Mouse (Mus musculus) CH12.LX (cell line): ENCODE data around the gene 4933416C03Rik. TPM values are rescaled to one million over a fixed set of nuclear protein-coding genes. Genes with fewer than 3 reads are reported as not detected.

Experiments used
- DNase-seq: peaks from one replicate; pipeline ENCODE4 v3.0.0-alpha.2; 2013; ENCODE audit errors: extremely low read depth
- H3K27ac ChIP-seq: 2 replicates; pipeline ENCODE4 v1.5.1; 2012; ENCODE audit warnings: low read depth, mild to moderate bottlenecking, control low read depth, moderate library complexity; ENCODE audit not compliant: insufficient read depth
- H3K27me3 ChIP-seq: replicated peaks from 2 replicates; pipeline ENCODE3; 2012; ENCODE audit warnings: inconsistent platforms
- H3K36me3 ChIP-seq, 2 experiments: replicated peaks in 1 of 2; 2 replicates each; pipeline versions ENCODE3 to v1.6.1; 2012; ENCODE audit warnings: inconsistent platforms in 1 of 2, low read length in 1 of 2, mild to moderate bottlenecking in 1 of 2, mixed read lengths in 1 of 2, moderate library complexity in 1 of 2; ENCODE audit not compliant: control insufficient read depth in 1 of 2, insufficient read depth in 1 of 2
- H3K4me1 ChIP-seq, 2 experiments: 2 replicates each; pipeline ENCODE4 v1.6.1; 2012; ENCODE audit warnings: inconsistent platforms in 1 of 2, moderate library complexity in 1 of 2; ENCODE audit not compliant: insufficient read depth in 2 of 2, control insufficient read depth in 1 of 2
- H3K4me2 ChIP-seq: 2 replicates; pipeline ENCODE4 v1.6.1; 2012; ENCODE audit warnings: low read depth, mild to moderate bottlenecking, control low read depth; ENCODE audit not compliant: poor library complexity, insufficient read depth, severe bottlenecking
- H3K4me3 ChIP-seq, 3 experiments: fragments of 150-350 bp in 1 of 3; sonication (generic) in 1 of 3; replicated peaks in 1 of 3; 2 replicates each; pipeline versions ENCODE3 to v1.5.1; 2011 to 2012; ENCODE audit warnings: low read depth in 2 of 3, low read length in 2 of 3, mild to moderate bottlenecking in 2 of 3, moderate library complexity in 2 of 3, control low read depth in 1 of 3, improper control_type of control experiment in 1 of 3, inconsistent platforms in 1 of 3, mixed read lengths in 1 of 3; ENCODE audit not compliant: poor library complexity in 1 of 3
- H3K79me2 ChIP-seq: replicated peaks from 2 replicates; pipeline ENCODE4 v1.6.1; 2012; ENCODE audit warnings: mild to moderate bottlenecking, moderate library complexity; ENCODE audit not compliant: control insufficient read depth, poor library complexity, insufficient read depth, severe bottlenecking; ENCODE audit errors: extremely low read depth
- H3K9ac ChIP-seq: 2 replicates; pipeline ENCODE4 v1.6.1; 2012; ENCODE audit warnings: low read depth, mild to moderate bottlenecking, control low read depth, moderate library complexity; ENCODE audit not compliant: insufficient read depth
- H3K9me3 ChIP-seq: replicated peaks from 2 replicates; pipeline ENCODE3; 2012; ENCODE audit warnings: low read length, inconsistent platforms, mixed read lengths
- BHLHE40 ChIP-seq: IDR thresholded peaks from 2 replicates; pipeline ENCODE4 v1.6.1; 2011; ENCODE audit warnings: mild to moderate bottlenecking, low read depth, low read length, improper control_type of control experiment
- CTCF ChIP-seq, 2 experiments: IDR thresholded peaks in 1 of 2; conservative IDR thresholded peaks in 1 of 2; 2 replicates each; pipeline ENCODE4 v1.5.1; 2011 to 2012; ENCODE audit warnings: low read depth in 2 of 2, low read length in 2 of 2, improper control_type of control experiment in 1 of 2, inconsistent platforms in 1 of 2, mild to moderate bottlenecking in 1 of 2, moderate library complexity in 1 of 2
- E2F4 ChIP-seq: IDR thresholded peaks from 2 replicates; pipeline ENCODE4 v1.6.1; 2011; ENCODE audit warnings: low read depth, low read length, improper control_type of control experiment; ENCODE audit not compliant: insufficient replicate concordance
- ETS1 ChIP-seq: conservative IDR thresholded peaks from 2 replicates; pipeline ENCODE4 v1.6.1; 2012; ENCODE audit warnings: low read depth, mild to moderate bottlenecking, inconsistent platforms, low read length, improper control_type of control experiment, moderate library complexity
- GABPA ChIP-seq: IDR thresholded peaks from 2 replicates; pipeline ENCODE4 v1.6.1; 2012; ENCODE audit warnings: low read depth, low read length, improper control_type of control experiment, inconsistent platforms; ENCODE audit not compliant: insufficient replicate concordance
- HCFC1 ChIP-seq: IDR thresholded peaks from 2 replicates; pipeline ENCODE4 v1.6.1; 2012; ENCODE audit warnings: low read depth, mild to moderate bottlenecking, inconsistent platforms, low read length, improper control_type of control experiment
- IRF4 ChIP-seq: IDR thresholded peaks from 2 replicates; pipeline ENCODE4 v1.6.1; 2014; ENCODE audit warnings: low read depth, mild to moderate bottlenecking, inconsistent platforms, low read length, improper control_type of control experiment
- JUN ChIP-seq: IDR thresholded peaks from 2 replicates; pipeline ENCODE4 v1.6.1; 2011; ENCODE audit warnings: low read depth, mild to moderate bottlenecking, low read length, improper control_type of control experiment, moderate library complexity; ENCODE audit not compliant: insufficient read depth
- MAFK ChIP-seq: IDR thresholded peaks from 2 replicates; pipeline ENCODE4 v1.6.1; 2011; ENCODE audit warnings: low read length, improper control_type of control experiment; ENCODE audit not compliant: insufficient replicate concordance
- MAX ChIP-seq: IDR thresholded peaks from 2 replicates; pipeline ENCODE4 v1.6.1; 2011; ENCODE audit warnings: low read length, improper control_type of control experiment
- MAZ ChIP-seq: IDR thresholded peaks from 2 replicates; pipeline ENCODE4 v1.6.1; 2012; ENCODE audit warnings: low read depth, mild to moderate bottlenecking, inconsistent platforms, low read length, improper control_type of control experiment, moderate library complexity
- NRF1 ChIP-seq: IDR thresholded peaks from 2 replicates; pipeline ENCODE4 v1.6.1; 2014; ENCODE audit warnings: low read depth, mild to moderate bottlenecking, inconsistent platforms, low read length, improper control_type of control experiment, moderate library complexity
- POLR2AphosphoS2 ChIP-seq: IDR thresholded peaks from 2 replicates; pipeline ENCODE4 v1.6.1; 2011; ENCODE audit warnings: low read depth, low read length, improper control_type of control experiment
- RAD21 ChIP-seq: IDR thresholded peaks from 2 replicates; pipeline ENCODE4 v1.6.1; 2011; ENCODE audit warnings: low read depth, mild to moderate bottlenecking, low read length, improper control_type of control experiment, moderate library complexity
- TCF12 ChIP-seq: IDR thresholded peaks from 2 replicates; pipeline ENCODE4 v1.6.1; 2014; ENCODE audit warnings: low read depth, mild to moderate bottlenecking, inconsistent platforms, low read length, improper control_type of control experiment
- USF1 ChIP-seq: IDR thresholded peaks from 2 replicates; pipeline ENCODE4 v1.6.1; 2014; ENCODE audit warnings: low read depth, mild to moderate bottlenecking, inconsistent platforms, low read length, improper control_type of control experiment
- USF2 ChIP-seq: conservative IDR thresholded peaks from 2 replicates; pipeline ENCODE4 v1.6.1; 2011; ENCODE audit warnings: low read depth, low read length, improper control_type of control experiment
- ZC3H11A ChIP-seq: IDR thresholded peaks from 2 replicates; pipeline ENCODE4 v1.6.1; 2012; ENCODE audit warnings: low read depth, mild to moderate bottlenecking, inconsistent platforms, low read length, improper control_type of control experiment
- ZKSCAN1 ChIP-seq: IDR thresholded peaks from 2 replicates; pipeline ENCODE4 v1.6.1; 2012; ENCODE audit warnings: low read depth, inconsistent platforms, low read length, improper control_type of control experiment, borderline replicate concordance
- ZNF384 ChIP-seq: IDR thresholded peaks from 2 replicates; pipeline ENCODE4 v1.6.1; 2012; ENCODE audit warnings: low read depth, low read length, improper control_type of control experiment, inconsistent platforms
- dilution Hi-C: fragments of 300-500 bp; cut with MboI; formaldehyde crosslinking; loops from 2 replicates; pipeline ENCODE4 v1.14.3; 2020; ENCODE audit warnings: low sequenced_read_pairs; ENCODE audit not compliant: extremely low pct_unique_long_range_greater_than_20kb, extremely low pct_ligation_motif_present
- in situ Hi-C: fragments of 300-500 bp; cut with MboI; formaldehyde crosslinking; loops from 3 replicates; pipeline ENCODE4 v1.14.3; 2019; ENCODE audit warnings: low sequenced_read_pairs, low pct_ligation_motif_present, low pct_unique_long_range_greater_than_20kb, mixed read lengths
- polyA plus RNA-seq: library from polyadenylated mRNA; unstranded; fragments of >175 nt; gene quantifications from 2 replicates; pipeline ENCODE4 v1.2.1, GENCODE M21; 2012; ENCODE audit warnings: low read depth; ENCODE audit not compliant: insufficient read length
- total RNA-seq, 2 experiments: library from RNA; depleted of rRNA; stranded (reverse); fragments of 300-350 nt in 1 of 2; fragments of >200 nt in 1 of 2; gene quantifications; 2 replicates each; pipeline ENCODE4 v1.2.3; 2012 to 2014

Gene 4933416C03Rik
- total and polyA plus RNA-seq, 3 experiments = not detected

DNA sequence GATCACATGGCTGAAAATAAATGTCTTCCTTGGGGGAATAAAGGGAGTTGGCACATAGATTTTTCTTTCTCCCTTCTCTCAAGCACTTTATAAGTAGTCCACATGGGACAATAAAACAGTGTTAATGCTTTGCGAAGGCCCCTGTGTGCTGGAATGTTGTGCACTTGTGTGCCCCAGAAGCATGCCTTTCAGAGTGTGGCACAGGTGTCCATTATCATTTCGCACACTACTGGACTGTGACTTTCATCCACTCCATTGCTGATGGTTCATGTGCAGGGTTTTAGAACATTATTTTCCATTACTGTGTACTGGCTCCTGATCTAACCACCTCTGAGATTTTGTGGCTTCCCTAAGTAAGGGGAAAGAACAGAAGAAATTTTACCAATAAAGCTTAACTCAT lies 10.1 kb upstream of the 4933416C03Rik start:
- no peaks in the 10 kb centered on the region for H3K79me2 ChIP-seq
- no peaks in the 10 kb centered on the region for H3K4me1 ChIP-seq
- no peak overlapping the region for H3K4me3 ChIP-seq
- H3K4me2 ChIP-seq = no peak overlapping the region
- no peak overlapping the region for H3K9ac ChIP-seq
- H3K27ac ChIP-seq = no peak overlapping the region
- dilution Hi-C loops (no loop called here), in situ Hi-C loops (no loop called here)
- H3K36me3 ChIP-seq = no peaks in the 10 kb centered on the region
- TF ChIP-seq MAFK (no peak), CTCF (conservative IDR thresholded peaks at IDR 0.05 in 1 of 2, IDR thresholded peaks at IDR 0.05 in 1 of 2; ENCODE audit: low read depth in 2 of 2, low read length in 2 of 2) (no peak), ZC3H11A (no peak), GABPA (no peak), ZKSCAN1 (no peak)
- no peaks in the 10 kb centered on the region for H3K27me3 ChIP-seq
- no peak for DNase-seq
- H3K9me3 ChIP-seq = no peaks in the 10 kb centered on the region

DNA sequence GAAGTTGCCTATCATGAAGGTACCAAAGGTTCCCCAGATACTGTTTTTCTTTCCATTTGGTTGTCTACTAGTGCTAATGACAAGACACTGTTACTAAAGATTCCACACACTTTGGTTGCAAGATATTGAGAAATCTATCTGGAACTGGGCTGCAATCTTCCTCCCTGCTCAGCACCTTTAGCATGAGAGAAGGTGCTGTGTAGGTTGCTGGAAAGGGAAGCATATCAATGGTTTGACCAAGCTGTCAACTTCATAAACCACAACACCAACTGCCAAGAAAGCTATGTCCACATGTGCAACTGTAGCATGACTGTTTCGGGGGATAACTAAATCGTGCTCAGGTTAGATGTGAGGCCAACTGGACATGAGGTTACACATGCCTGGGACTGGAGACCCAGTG lies 7.7 kb upstream of the 4933416C03Rik start:
- Histone ChIP-seq H3K27ac (no peak overlapping the region), H3K4me1 (no peaks in the 10 kb centered on the region), H3K9me3 (no peaks in the 10 kb centered on the region), H3K36me3 (no peaks in the 10 kb centered on the region), H3K4me3 (no peak overlapping the region), H3K4me2 (no peak overlapping the region), H3K9ac (no peak overlapping the region), H3K27me3 (no peaks in the 10 kb centered on the region), H3K79me2 (no peaks in the 10 kb centered on the region)
- no peak for TF ChIP-seq MAZ
- TF ChIP-seq NRF1 = no peak
- TF ChIP-seq IRF4 = no peak
- no peak for TF ChIP-seq ZNF384
- no peak for TF ChIP-seq USF2
- no peak for TF ChIP-seq USF1
- no peak for TF ChIP-seq GABPA
- no peak for TF ChIP-seq TCF12
- TF ChIP-seq JUN = no peak
- no peak for TF ChIP-seq HCFC1
- no peak for TF ChIP-seq BHLHE40
- no peak for TF ChIP-seq MAFK
- no peak for TF ChIP-seq E2F4
- TF ChIP-seq POLR2AphosphoS2 = no peak
- TF ChIP-seq ETS1 = no peak
- TF ChIP-seq MAX = no peak
- no peak for TF ChIP-seq RAD21
- no peak for DNase-seq
- in situ Hi-C loops = no loop called here
- dilution Hi-C loops = no loop called here
